Mouse (Mus musculus) limb, embryonic 10.5 days (tissue): Measurements from ENCODE around the gene Gm527. TPM values are rescaled to one million over a fixed set of nuclear protein-coding genes. Genes with fewer than 3 reads are reported as not detected.
A peak's percentile ranks its signal among the peaks of the same experiment; 100 is the strongest.

Experiments used
- DNase-seq: peaks from one replicate; pipeline ENCODE4 v3.0.0-alpha.2; 2017; ENCODE audit warnings: low spot score
- H3K27ac ChIP-seq: fragments of 300-500 bp; sonication (generic); 2 replicates; pipeline ENCODE4 v1.5.1; 2016; ENCODE audit warnings: mild to moderate bottlenecking
- H3K27me3 ChIP-seq: fragments of 300-500 bp; sonication (generic); 2 replicates; pipeline ENCODE4 v1.6.1; 2016; ENCODE audit warnings: low read depth, mild to moderate bottlenecking; ENCODE audit not compliant: poor library complexity, severe bottlenecking
- H3K36me3 ChIP-seq: fragments of 300-500 bp; sonication (generic); 2 replicates; pipeline ENCODE4 v1.6.1; 2016; ENCODE audit warnings: mild to moderate bottlenecking, moderate library complexity
- H3K4me1 ChIP-seq: fragments of 300-500 bp; sonication (generic); 2 replicates; pipeline ENCODE4 v1.6.1; 2016
- H3K4me3 ChIP-seq: fragments of 300-500 bp; sonication (generic); 2 replicates; pipeline ENCODE4 v1.5.1; 2016; ENCODE audit warnings: mild to moderate bottlenecking, moderate library complexity
- H3K9me3 ChIP-seq: fragments of 300-500 bp; sonication (generic); replicated peaks from 2 replicates; pipeline ENCODE4 v1.6.1; 2016; ENCODE audit warnings: mild to moderate bottlenecking
- WGBS: fragments of 180-500 bp; shearing (Covaris S2); methylation state at CpG from one replicate; pipeline ENCODE4 v1.1.7; 2016; 5-methylcytosine and 5-hydroxymethylcytosine counted together
- polyA plus RNA-seq: library from polyadenylated mRNA; unstranded; fragments of >200 nt; fragmentation: Nextera tagmentation; extraction: Ambion mirVana; gene quantifications from 2 replicates; pipeline ENCODE4 v1.2.1, GENCODE M21; 2016

The Gm527 gene
- polyA plus RNA-seq, 1 experiment from 2014 or later, result 1.6 TPM

DNA sequence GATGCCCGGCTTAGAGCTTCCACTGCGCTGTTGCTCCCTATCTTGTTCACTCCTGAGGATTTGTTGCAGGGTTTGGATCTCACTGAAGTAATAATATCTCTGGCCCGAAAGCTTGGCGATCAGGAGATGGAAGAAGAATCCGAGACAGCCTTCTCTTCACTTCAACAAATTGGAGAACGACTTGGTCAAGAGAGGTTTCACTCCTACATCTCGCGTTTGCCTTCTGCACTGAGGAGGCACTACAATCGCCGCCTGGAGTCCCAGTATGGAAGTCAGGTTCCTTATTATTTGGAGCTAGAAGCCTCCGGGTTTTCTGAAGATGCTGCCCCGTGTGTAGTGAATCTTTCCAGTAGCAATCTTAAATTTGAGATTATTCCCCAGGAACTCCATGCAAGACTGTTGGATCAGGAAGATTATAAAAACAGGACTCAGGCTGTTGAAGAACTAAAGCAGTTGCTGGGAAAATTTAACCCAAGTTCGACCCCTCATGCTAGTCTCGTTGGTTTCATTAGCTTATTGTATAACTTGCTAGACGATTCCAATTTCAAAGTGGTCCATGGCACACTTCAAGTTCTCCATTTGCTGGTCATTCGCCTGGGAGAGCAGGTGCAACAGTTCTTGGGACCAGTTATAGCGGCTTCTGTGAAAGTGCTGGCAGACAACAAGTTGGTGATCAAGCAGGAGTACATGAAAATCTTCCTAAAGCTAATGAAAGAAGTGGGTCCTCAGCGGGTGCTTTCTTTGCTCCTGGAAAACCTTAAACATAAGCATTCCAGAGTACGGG lies 49.1 kb downstream of the Gm527 start:
- no peak for DNase-seq
- 6% methylated on average over 19 of the region's 19 CpGs for WGBS

GRCm38 (mm10) chr12:64967470-64967869 lies 49.8 kb downstream of the Gm527 start:
- 3% methylated on average over 9 of the region's 9 CpGs for WGBS
- peak; percentile 41 for DNase-seq
- H3K27me3 ChIP-seq, result no peaks in the 10 kb centered on the region
- peak overlapping the region; percentile 91 for H3K4me3 ChIP-seq
- 0 out of 2 replicates have a peak overlapping the region, but pooled peaks have one; percentile 14 for H3K27ac ChIP-seq
- H3K9me3 ChIP-seq, result no peaks in the 10 kb centered on the region
- H3K36me3 ChIP-seq, result 0 out of 2 replicates have a peak, but pooled peaks cover 4% of the 10 kb centered on the region
- H3K4me1 ChIP-seq, result peaks cover 33% of the 10 kb centered on the region

More for the DNA sequence above, 49.1 kb downstream of the Gm527 start:
- no peaks in the 10 kb centered on the region for H3K27me3 ChIP-seq
- 0 out of 2 replicates have a peak, but pooled peaks cover under 1% of the 10 kb centered on the region for H3K36me3 ChIP-seq
- peak overlapping the region; percentile 90 for H3K27ac ChIP-seq
- H3K9me3 ChIP-seq, result no peaks in the 10 kb centered on the region
- H3K4me3 ChIP-seq, result peak overlapping the region; percentile 91
- peaks cover 33% of the 10 kb centered on the region for H3K4me1 ChIP-seq

- Histone ChIP-seq H3K9me3 (no peaks in the 10 kb centered on the region), H3K27ac (no peak overlapping the region), H3K4me1 (peaks cover 33% of the 10 kb centered on the region), H3K27me3 (no peaks in the 10 kb centered on the region), H3K36me3 (0 out of 2 replicates have a peak, but pooled peaks cover 4% of the 10 kb centered on the region), H3K4me3 (peak overlapping the region; percentile 91)
- 10% methylated on average over 2 of the region's 2 CpGs for WGBS
- no peak for DNase-seq
These were observed 50.4 kb downstream of the Gm527 start for GRCm38 (mm10) chr12:64968067-64968466.

- H3K4me1 ChIP-seq, result peaks cover 32% of the 10 kb centered on the region
- no peak for DNase-seq
- no peak overlapping the region for H3K27ac ChIP-seq
- H3K9me3 ChIP-seq, result no peaks in the 10 kb centered on the region
- 0 out of 2 replicates have a peak, but pooled peaks cover 4% of the 10 kb centered on the region for H3K36me3 ChIP-seq
- no peak overlapping the region for H3K4me3 ChIP-seq
- H3K27me3 ChIP-seq, result no peaks in the 10 kb centered on the region
These were observed 53.7 kb downstream of the Gm527 start for GRCm38 (mm10) chr12:64971399-64971798.

- Histone ChIP-seq H3K27me3 (no peaks in the 10 kb centered on the region), H3K4me1 (peaks cover 26% of the 10 kb centered on the region), H3K9me3 (no peaks in the 10 kb centered on the region), H3K27ac (no peak overlapping the region), H3K36me3 (peaks cover 8% of the 10 kb centered on the region), H3K4me3 (no peak overlapping the region)
- no peak for DNase-seq
- 91% methylated on average over 6 of the region's 6 CpGs for WGBS
These were observed 54.4 kb downstream of the Gm527 start for GRCm38 (mm10) chr12:64972063-64972462.

Other genes starting within 250 kb of the Gm527 start
- gene Klhl28, start 47.6 kb downstream of the Gm527 start, polyA plus RNA-seq, result 6.5 and 7.7 TPM in 2 replicates
- 27.0 and 28.7 TPM in 2 replicates for gene Togaram1, start 47.9 kb downstream of the Gm527 start, polyA plus RNA-seq
- gene Prpf39, start 118.4 kb downstream of the Gm527 start, polyA plus RNA-seq, result 55.4 and 69.3 TPM in 2 replicates
- 645 and 699 TPM in 2 replicates for gene Fkbp3, start 156.1 kb downstream of the Gm527 start, polyA plus RNA-seq
- 16.9 and 17.8 TPM in 2 replicates for gene Fancm, start 157.7 kb downstream of the Gm527 start, polyA plus RNA-seq